Mouse (Mus musculus) MEL (cell line): ENCODE results near the gene Bloc1s6. TPM values are rescaled to one million over a fixed set of nuclear protein-coding genes. Genes with fewer than 3 reads are reported as not detected.

Experiments
- DNase-seq: peaks from one replicate; pipeline ENCODE4 v3.0.0; 2011; ENCODE audit warnings: low read depth, low spot score
- H3K27ac ChIP-seq: 2 replicates; pipeline ENCODE4 v1.5.1; 2012; ENCODE audit warnings: low read depth, mild to moderate bottlenecking, control low read depth, low read length, moderate library complexity; ENCODE audit not compliant: control insufficient read depth
- H3K27me3 ChIP-seq, 2 experiments: fragments of 150-350 bp in 1 of 2; sonication (generic) in 1 of 2; 2 replicates each; pipeline ENCODE4 v1.6.1; 2012; ENCODE audit warnings: low read length in 2 of 2, mild to moderate bottlenecking in 2 of 2, improper control_type of control experiment in 1 of 2, moderate library complexity in 1 of 2; ENCODE audit not compliant: insufficient read depth in 2 of 2, control insufficient read depth in 1 of 2
- H3K36me3 ChIP-seq, 2 experiments: 2 replicates each; pipeline ENCODE4 v1.6.1; 2012 to 2014; ENCODE audit warnings: low read length in 2 of 2, improper control_type of control experiment in 1 of 2, inconsistent platforms in 1 of 2, mild to moderate bottlenecking in 1 of 2; ENCODE audit not compliant: insufficient read depth in 2 of 2, control insufficient read depth in 1 of 2
- H3K4me1 ChIP-seq, 2 experiments: fragments of 150-350 bp in 1 of 2; sonication (generic) in 1 of 2; 2 replicates each; pipeline ENCODE4 v1.6.1; 2012; ENCODE audit warnings: low read length in 2 of 2, improper control_type of control experiment in 1 of 2, mild to moderate bottlenecking in 1 of 2; ENCODE audit not compliant: insufficient read depth in 2 of 2, control insufficient read depth in 1 of 2
- H3K4me3 ChIP-seq, 2 experiments: fragments of 150-350 bp in 1 of 2; sonication (generic) in 1 of 2; 2 replicates each; pipeline ENCODE4 v1.5.1; 2012; ENCODE audit warnings: low read depth in 2 of 2, low read length in 2 of 2, mild to moderate bottlenecking in 2 of 2, moderate library complexity in 2 of 2, control low read depth in 1 of 2, improper control_type of control experiment in 1 of 2; ENCODE audit not compliant: control insufficient read depth in 1 of 2, insufficient read depth in 1 of 2
- H3K79me2 ChIP-seq: 2 replicates; pipeline ENCODE4 v1.6.1; 2012; ENCODE audit warnings: mild to moderate bottlenecking, low read length, moderate library complexity; ENCODE audit not compliant: control insufficient read depth, poor library complexity, insufficient read depth
- H3K9ac ChIP-seq: 2 replicates; pipeline ENCODE4 v1.6.1; 2012; ENCODE audit warnings: low read depth, mild to moderate bottlenecking, control low read depth, low read length, moderate library complexity; ENCODE audit not compliant: control insufficient read depth, poor library complexity, severe bottlenecking
- H3K9me3 ChIP-seq: fragments of 150-350 bp; sonication (generic); replicated peaks from 2 replicates; pipeline ENCODE4 v1.6.1; 2012; ENCODE audit warnings: mild to moderate bottlenecking, low read length, improper control_type of control experiment, moderate library complexity; ENCODE audit not compliant: insufficient read depth
- CHD1 ChIP-seq: IDR thresholded peaks from 2 replicates; pipeline ENCODE4 v1.6.1; 2012; ENCODE audit warnings: low read depth, mild to moderate bottlenecking, inconsistent platforms, low read length, improper control_type of control experiment
- CHD2 ChIP-seq: IDR thresholded peaks from 2 replicates; pipeline ENCODE4 v1.6.1; 2011; ENCODE audit warnings: low read length, improper control_type of control experiment
- E2F4 ChIP-seq: IDR thresholded peaks from 2 replicates; pipeline ENCODE4 v1.6.1; 2011; ENCODE audit warnings: low read depth, low read length, improper control_type of control experiment, borderline replicate concordance
- ELF1 ChIP-seq: IDR thresholded peaks from 2 replicates; pipeline ENCODE4 v1.6.1; 2014; ENCODE audit warnings: low read depth, mild to moderate bottlenecking, inconsistent platforms, low read length, improper control_type of control experiment, moderate library complexity
- EP300 ChIP-seq, 2 experiments: IDR thresholded peaks; 2 replicates each; pipeline ENCODE4 v1.6.1; 2011; ENCODE audit warnings: improper control_type of control experiment in 2 of 2, low read length in 2 of 2, low read depth in 1 of 2, mild to moderate bottlenecking in 1 of 2
- GABPA ChIP-seq: IDR thresholded peaks from 2 replicates; pipeline ENCODE4 v1.6.1; 2012; ENCODE audit warnings: low read depth, mild to moderate bottlenecking, inconsistent platforms, low read length, improper control_type of control experiment, moderate library complexity
- GATA1 ChIP-seq: IDR thresholded peaks from 2 replicates; pipeline ENCODE4 v1.6.1; 2011; ENCODE audit warnings: low read depth, low read length, improper control_type of control experiment
- JUND ChIP-seq: IDR thresholded peaks from 2 replicates; pipeline ENCODE4 v1.6.1; 2011; ENCODE audit warnings: low read depth, mild to moderate bottlenecking, improper control_type of control experiment, low read length
- KAT2A ChIP-seq: conservative IDR thresholded peaks from 2 replicates; pipeline ENCODE4 v1.6.1; 2012; ENCODE audit warnings: low read depth, low read length, improper control_type of control experiment, inconsistent platforms
- MAX ChIP-seq: IDR thresholded peaks from 2 replicates; pipeline ENCODE4 v1.6.1; 2011; ENCODE audit warnings: low read length, improper control_type of control experiment
- MAZ ChIP-seq: IDR thresholded peaks from 2 replicates; pipeline ENCODE4 v1.6.1; 2012; ENCODE audit warnings: low read depth, mild to moderate bottlenecking, inconsistent platforms, low read length, improper control_type of control experiment
- MXI1 ChIP-seq: IDR thresholded peaks from 2 replicates; pipeline ENCODE4 v1.6.1; 2011; ENCODE audit warnings: mild to moderate bottlenecking, low read depth, low read length, improper control_type of control experiment
- MYB ChIP-seq: IDR thresholded peaks from 2 replicates; pipeline ENCODE4 v1.6.1; 2011; ENCODE audit warnings: mild to moderate bottlenecking, low read depth, low read length, improper control_type of control experiment
- MYC ChIP-seq: IDR thresholded peaks from 2 replicates; pipeline ENCODE4 v1.6.1; 2011; ENCODE audit warnings: low read depth, mild to moderate bottlenecking, low read length, improper control_type of control experiment, moderate library complexity
- NELFE ChIP-seq: IDR thresholded peaks from 2 replicates; pipeline ENCODE4 v1.6.1; 2011; ENCODE audit warnings: low read depth, low read length, improper control_type of control experiment
- NRF1 ChIP-seq: IDR thresholded peaks from 2 replicates; pipeline ENCODE4 v1.6.1; 2014; ENCODE audit warnings: low read depth, mild to moderate bottlenecking, inconsistent platforms, low read length, improper control_type of control experiment, moderate library complexity; ENCODE audit not compliant: poor library complexity, insufficient read depth, severe bottlenecking
- POLR2AphosphoS2 ChIP-seq: IDR thresholded peaks from 2 replicates; pipeline ENCODE4 v1.6.1; 2011; ENCODE audit warnings: low read length, improper control_type of control experiment
- SIN3A ChIP-seq: IDR thresholded peaks from 2 replicates; pipeline ENCODE4 v1.6.1; 2012; ENCODE audit warnings: low read length, improper control_type of control experiment, inconsistent platforms
- SMC3 ChIP-seq: IDR thresholded peaks from 2 replicates; pipeline ENCODE4 v1.6.1; 2011; ENCODE audit warnings: low read depth, low read length, improper control_type of control experiment
- TBP ChIP-seq: IDR thresholded peaks from 2 replicates; pipeline ENCODE4 v1.8.0; 2011; ENCODE audit warnings: low read depth, low read length, improper control_type of control experiment
- TCF12 ChIP-seq: IDR thresholded peaks from 2 replicates; pipeline ENCODE4 v1.6.1; 2014; ENCODE audit warnings: low read depth, mild to moderate bottlenecking, inconsistent platforms, low read length, improper control_type of control experiment, moderate library complexity
- USF1 ChIP-seq: IDR thresholded peaks from 2 replicates; pipeline ENCODE4 v1.6.1; 2014; ENCODE audit warnings: low read depth, mild to moderate bottlenecking, inconsistent platforms, low read length, improper control_type of control experiment, moderate library complexity
- USF2 ChIP-seq, 2 experiments: IDR thresholded peaks; 2 replicates each; pipeline ENCODE4 v1.6.1; 2011 to 2012; ENCODE audit warnings: improper control_type of control experiment in 2 of 2, low read length in 2 of 2, borderline replicate concordance in 1 of 2, inconsistent platforms in 1 of 2, low read depth in 1 of 2, mild to moderate bottlenecking in 1 of 2; ENCODE audit not compliant: insufficient read depth in 1 of 2
- ZC3H11A ChIP-seq: IDR thresholded peaks from 2 replicates; pipeline ENCODE4 v1.6.1; 2012; ENCODE audit warnings: low read depth, mild to moderate bottlenecking, inconsistent platforms, low read length, improper control_type of control experiment
- ZKSCAN1 ChIP-seq: IDR thresholded peaks from 2 replicates; pipeline ENCODE4 v1.6.1; 2012; ENCODE audit warnings: low read depth, mild to moderate bottlenecking, inconsistent platforms, low read length, improper control_type of control experiment, moderate library complexity
- polyA plus RNA-seq, 2 experiments: library from polyadenylated mRNA; stranded (reverse) in 1 of 2; unstranded in 1 of 2; fragments of >175 nt in 1 of 2; fragments of >200 nt in 1 of 2; gene quantifications; 2 replicates each; pipeline versions ENCODE4 v1.2.1 to v1.2.4; 2012; ENCODE audit warnings: low replicate concordance in 2 of 2, low read depth in 1 of 2; ENCODE audit not compliant: insufficient read length in 2 of 2, insufficient read depth in 1 of 2, missing spikeins in 1 of 2
- total RNA-seq: library from RNA; depleted of rRNA; stranded (reverse); fragments of 300-350 nt; gene quantifications from 2 replicates; pipeline ENCODE4 v1.2.3, GENCODE M21; 2012

Bloc1s6 gene
- total and polyA plus RNA-seq, 3 experiments: 10.9 to 21.7 TPM; not detected in 1

GRCm38 (mm10) chr2:122709156-122709555 is 29.1 kb upstream of the Bloc1s6 start:
- H3K9ac ChIP-seq: no peak overlapping the region
- DNase-seq: no peak
- H3K4me3 ChIP-seq: no peak overlapping the region
- H3K79me2 ChIP-seq: no peaks in the 10 kb centered on the region
- no peaks in the 10 kb centered on the region for H3K4me1 ChIP-seq
- no peak overlapping the region for H3K27ac ChIP-seq
- H3K9me3 ChIP-seq: no peaks in the 10 kb centered on the region
- no peaks in the 10 kb centered on the region for H3K27me3 ChIP-seq
- no peak for TF ChIP-seq MXI1
- no peak for TF ChIP-seq SIN3A
- TF ChIP-seq SMC3: no peak
- TF ChIP-seq USF2 (IDR thresholded peaks at IDR 0.05; ENCODE audit: borderline replicate concordance in 1 of 2, insufficient read depth in 1 of 2, low read depth in 1 of 2, low read length in 2 of 2): no peak
- TF ChIP-seq ZKSCAN1: no peak
- TF ChIP-seq POLR2AphosphoS2: no peak
- no peak for TF ChIP-seq ELF1
- TF ChIP-seq NELFE: no peak
- TF ChIP-seq MYB: no peak
- no peak for TF ChIP-seq NRF1
- TF ChIP-seq MAZ: no peak
- no peak for TF ChIP-seq JUND
- TF ChIP-seq E2F4: no peak
- no peak for TF ChIP-seq GATA1
- no peak for TF ChIP-seq TCF12
- TF ChIP-seq EP300 (IDR thresholded peaks at IDR 0.05; ENCODE audit: low read depth in 1 of 2, low read length in 2 of 2): no peak
- no peaks in the 10 kb centered on the region for H3K36me3 ChIP-seq

- H3K9ac ChIP-seq: no peak overlapping the region
- H3K27ac ChIP-seq: no peak overlapping the region
Measured at GRCm38 (mm10) chr2:122711911-122712310, 26.4 kb upstream of the Bloc1s6 start.

More at GRCm38 (mm10) chr2:122711911-122712310, 26.4 kb upstream of the Bloc1s6 start:
- H3K9me3 ChIP-seq: no peaks in the 10 kb centered on the region
- no peaks in the 10 kb centered on the region for H3K27me3 ChIP-seq
- no peaks in the 10 kb centered on the region for H3K79me2 ChIP-seq
- no peaks in the 10 kb centered on the region for H3K4me1 ChIP-seq
- H3K36me3 ChIP-seq: no peaks in the 10 kb centered on the region
- TF ChIP-seq CHD1: no peak
- no peak for TF ChIP-seq MXI1
- no peak for TF ChIP-seq CHD2
- no peak for TF ChIP-seq USF1
- TF ChIP-seq ZKSCAN1: no peak
- TF ChIP-seq KAT2A: no peak
- no peak for TF ChIP-seq SIN3A
- no peak for TF ChIP-seq EP300 (IDR thresholded peaks at IDR 0.05; ENCODE audit: low read depth in 1 of 2, low read length in 2 of 2)
- no peak for TF ChIP-seq E2F4
- no peak for TF ChIP-seq NELFE
- TF ChIP-seq ZC3H11A: no peak
- no peak for TF ChIP-seq MAX
- no peak for TF ChIP-seq ELF1
- TF ChIP-seq TBP: no peak
- no peak for TF ChIP-seq MYC
- TF ChIP-seq GABPA: no peak
- H3K4me3 ChIP-seq: no peak overlapping the region
- no peak for DNase-seq
